Mouse (Mus musculus) urinary bladder, postnatal 4 days (tissue): Measurements from ENCODE around the gene Nap1l5.

ENCODE experiments used
- DNase-seq, 2 experiments: peaks; one replicate each; pipeline ENCODE4 v3.0.0; 2021 to 2022; ENCODE audit warnings: low spot score in 2 of 2

Gene Nap1l5

DNA sequence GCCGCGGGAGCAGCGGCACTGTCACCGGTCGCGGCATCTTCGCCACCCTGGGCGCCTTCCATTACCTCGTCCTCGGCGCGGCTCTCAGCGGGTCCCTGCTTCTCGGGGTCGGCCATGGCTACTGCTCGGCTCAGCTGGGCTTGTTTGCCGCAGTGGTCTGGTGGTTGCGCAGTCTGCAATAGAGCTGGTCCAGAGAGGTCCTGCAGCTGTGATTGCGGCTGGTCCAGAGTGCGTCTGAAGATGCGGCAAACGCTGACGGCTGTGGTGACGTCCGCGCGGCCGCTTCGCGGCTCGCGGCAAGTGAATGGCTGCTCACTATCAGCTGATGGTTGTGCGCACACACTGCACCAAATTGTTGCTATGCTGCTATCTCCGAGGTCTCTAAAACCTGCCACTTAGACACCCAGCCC lies at the start of gene Nap1l5:
TSS of gene Nap1l5 (minus strand) at position 225 of the 410 bp plus-strand sequence.
- no peak for DNase-seq

DNA sequence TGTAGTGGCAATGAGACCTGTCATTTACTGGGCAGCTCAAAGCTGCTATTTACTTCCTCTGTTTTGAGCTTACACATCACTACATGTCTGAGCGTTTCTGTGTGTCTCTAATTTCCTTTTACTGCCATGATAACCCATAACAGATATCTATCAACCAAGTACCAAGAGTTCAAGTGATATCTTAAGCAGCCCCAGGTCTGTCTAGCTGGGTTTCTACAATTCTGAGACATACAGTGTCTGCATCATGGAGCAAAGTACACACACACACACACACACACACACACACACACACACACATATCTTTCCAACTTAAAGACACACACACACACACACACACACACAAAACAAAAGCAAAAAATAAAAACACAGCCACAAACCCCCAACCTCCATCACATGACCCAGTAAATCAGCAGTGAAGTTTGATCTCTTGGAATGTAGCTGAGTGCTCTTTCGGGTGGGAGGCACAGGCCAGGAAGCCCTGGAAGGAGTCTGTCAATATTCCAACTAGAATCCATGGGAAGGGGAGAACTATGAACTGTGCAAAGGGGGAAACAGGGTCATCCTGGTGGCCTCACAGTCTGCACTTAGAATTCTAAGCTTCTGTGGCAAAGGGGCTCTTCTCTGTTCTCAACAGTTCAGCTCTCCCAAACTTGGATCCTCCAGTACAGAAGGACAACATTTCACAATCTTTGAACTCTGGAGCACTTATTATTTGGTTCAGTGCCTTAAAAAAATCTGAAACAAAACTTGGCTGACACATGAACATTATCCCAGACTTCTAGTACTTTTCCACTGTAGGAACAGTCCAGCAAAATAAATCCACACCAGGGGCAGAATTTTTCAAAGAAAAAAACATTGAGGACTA lies 44.5 kb upstream of the Nap1l5 start:
- no peak for DNase-seq

DNA sequence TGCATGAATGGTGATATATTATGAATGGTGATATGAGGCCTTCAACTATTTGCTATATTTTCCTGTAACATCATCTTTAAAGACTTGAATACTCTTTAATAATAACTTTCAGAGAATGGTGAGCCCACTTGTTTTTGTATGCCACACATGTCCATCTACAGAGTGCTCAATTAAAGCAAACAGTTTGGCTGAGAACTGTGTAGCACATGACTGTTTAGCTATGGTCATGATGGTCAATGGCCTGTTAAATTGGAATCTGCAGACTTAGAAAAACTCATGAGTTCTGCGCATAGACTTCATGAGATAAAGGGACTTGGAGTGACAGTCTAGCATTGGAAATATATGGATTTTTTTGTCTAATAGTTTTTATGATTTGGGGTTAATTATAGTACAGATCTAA lies 43.5 kb upstream of the Nap1l5 start:
- no peak for DNase-seq

DNA sequence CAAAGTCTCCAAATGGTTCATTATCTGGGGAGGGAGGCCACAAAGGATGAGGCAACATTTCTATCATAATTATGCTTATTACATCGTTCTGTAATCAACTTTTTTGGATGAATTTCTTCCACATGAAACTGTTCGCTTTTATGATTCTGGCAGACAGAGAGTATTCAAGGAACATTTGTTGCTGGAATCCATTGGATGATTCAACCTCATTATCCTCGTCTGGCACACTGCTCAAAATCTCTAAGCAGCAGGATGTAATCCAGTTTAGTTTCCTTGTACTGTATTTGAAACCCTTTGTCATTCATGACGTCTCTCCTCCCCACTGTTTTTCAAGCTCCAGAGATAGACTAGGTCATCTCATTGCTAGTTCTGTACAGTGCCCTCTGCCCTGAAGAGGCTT lies 40.0 kb upstream of the Nap1l5 start:
- DNase-seq, result no peak

DNA sequence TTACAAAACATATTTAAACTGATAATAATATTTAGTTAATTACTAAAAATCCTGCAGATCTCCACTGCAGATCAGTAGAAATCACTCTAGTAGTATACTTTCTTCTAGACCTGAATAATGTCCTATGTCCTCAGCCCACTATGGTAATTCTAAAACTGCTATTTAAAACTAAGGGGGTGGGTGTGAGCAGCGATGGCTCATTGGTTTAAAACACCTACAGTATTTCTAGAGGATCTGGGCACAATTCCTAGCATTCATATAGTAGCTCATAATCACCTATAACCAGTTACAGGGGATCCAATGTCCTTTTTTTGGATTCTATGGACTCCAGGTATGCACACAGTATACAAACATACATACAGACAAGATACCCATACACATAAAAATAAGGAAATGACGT lies 39.4 kb upstream of the Nap1l5 start:
- DNase-seq, result no peak

DNA sequence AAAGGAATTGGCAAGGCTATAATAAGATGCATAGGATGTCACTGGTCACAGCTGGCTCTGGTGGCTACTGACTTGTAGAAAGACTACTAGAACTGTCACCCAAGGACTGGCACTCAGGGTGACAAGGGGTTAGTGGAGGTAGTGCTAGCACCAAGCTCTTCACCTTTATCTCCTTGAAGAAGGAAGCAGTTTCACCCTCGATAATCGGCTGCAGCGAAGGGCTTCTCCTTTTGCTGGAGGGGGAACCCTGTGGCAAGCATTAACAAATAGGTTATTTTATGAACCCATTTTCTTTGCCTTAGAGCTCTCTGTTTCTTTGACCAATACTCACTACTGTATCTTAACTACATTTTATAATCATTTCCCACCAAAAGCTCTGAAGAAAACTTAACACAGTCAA lies 37.1 kb upstream of the Nap1l5 start:
- DNase-seq, result no peak

DNA sequence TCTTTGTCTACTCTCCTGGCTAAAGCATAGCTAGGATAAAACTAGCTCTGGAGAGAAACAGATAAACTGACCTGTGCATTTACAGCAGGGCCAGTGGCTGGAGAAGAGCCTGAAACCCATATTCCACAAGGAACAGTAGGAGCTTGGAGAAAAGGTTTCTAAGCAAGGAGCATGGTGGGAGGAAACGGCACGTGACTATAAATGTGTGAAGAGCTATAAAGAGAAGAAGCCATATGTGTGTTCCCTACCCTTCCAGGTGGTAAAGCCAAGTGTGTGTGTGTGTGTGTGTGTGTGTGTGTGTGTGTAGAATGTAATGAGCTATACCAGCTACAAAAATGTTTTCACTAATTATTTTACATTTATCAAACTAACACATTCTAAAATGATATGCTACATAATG lies 35.4 kb upstream of the Nap1l5 start:
- DNase-seq, result no peak

DNA sequence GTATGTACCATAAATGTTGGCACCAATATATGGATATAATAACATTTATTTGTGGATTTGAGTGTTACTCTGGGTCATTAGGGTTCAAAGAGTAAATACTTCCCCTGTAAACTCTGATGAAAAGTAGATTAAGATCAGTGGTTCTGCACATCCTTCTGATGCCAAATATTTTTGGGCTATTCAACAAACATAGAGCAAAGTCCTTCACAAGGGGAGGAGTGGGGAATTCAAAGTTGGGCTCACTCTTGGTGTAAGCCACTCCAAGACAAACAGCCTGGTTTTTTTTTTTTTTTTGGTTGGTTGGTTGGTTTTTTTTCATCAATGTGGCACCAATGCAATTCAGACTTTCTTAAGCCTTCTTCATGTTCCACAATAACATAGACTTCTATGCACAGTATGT lies 30.9 kb upstream of the Nap1l5 start:
- DNase-seq, result no peak

DNA sequence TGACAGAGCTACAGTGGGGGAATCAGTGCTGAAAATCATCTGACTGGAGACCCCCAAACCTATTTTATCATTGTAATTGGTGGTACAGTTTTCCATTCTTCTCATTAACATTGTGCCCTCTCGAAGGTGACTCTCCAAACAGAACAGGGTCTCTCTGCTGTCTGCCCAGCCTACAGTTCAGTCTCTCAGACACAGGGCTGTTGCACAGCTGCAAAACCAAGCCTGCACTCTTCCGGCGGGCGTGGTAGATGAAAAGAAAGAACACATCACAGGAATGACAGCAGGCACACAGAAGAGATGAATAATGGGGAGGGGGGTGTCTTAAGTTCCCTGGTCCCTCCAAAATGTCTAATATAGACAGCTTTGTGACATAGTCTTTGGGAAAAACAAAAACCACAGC lies 27.3 kb upstream of the Nap1l5 start:
- no peak for DNase-seq

DNA sequence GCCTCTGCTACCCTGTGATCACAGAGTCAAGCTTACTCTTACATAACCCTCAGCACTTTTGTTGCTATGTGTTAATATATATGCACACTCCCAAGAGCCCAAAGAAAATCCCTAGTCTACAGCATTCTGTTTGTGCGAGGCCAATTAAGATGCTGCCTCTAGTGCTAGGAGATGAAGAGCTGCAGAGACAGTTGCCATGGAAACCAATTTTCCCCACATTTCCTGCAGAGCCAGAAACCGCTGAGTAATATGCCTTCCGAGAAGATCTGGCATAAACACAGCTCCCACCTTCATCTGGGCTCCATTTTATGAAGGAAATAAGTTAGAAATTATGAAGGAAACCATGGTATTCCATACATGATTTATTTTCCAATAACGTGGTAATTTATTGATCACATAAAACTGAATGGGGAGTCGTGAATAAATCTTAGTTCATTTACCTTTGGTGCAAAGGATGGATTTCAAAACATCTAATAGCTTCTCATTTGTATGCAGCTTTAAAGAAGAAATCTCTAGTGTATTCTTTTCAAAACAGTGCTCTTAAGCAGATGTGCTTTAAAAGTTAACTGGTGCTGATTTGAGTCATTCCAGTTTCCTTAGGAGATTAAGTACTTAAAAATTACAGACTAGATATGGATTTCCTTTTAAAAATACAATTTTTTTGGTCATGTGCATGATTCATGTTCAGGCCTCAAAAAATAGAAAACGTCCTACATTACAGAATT lies 26.5 kb upstream of the Nap1l5 start:
- no peak for DNase-seq

DNA sequence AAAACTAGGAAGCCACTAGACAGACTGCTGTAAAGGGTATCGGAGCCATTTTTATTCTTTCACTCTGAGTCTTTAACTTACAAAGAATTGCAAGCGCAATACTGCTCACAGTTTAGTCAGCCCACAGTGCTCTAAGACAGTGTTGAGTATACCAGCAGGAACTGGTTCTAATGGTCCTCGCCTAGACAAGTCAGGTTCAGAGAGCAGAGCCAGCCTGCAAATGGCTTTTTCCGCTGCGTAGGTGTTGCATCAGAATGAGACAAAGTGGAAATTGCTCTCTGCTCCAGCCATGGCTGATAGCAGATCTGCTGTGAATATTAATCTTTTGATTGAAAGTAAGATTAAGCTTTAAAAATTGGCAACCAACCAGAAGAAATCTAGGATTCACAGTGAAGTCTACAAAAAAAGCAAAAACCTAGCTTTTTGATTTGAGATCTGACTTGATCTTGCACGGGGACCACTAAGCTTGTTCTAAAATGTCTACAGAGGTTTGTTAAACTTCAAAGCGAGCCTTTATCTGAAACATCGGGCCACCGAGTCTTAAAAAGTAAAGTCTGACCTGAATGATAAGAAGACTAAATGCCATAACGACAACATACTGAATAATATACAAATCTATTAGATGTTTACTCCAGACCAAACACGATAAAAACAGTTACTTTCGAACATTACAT lies 25.8 kb upstream of the Nap1l5 start:
- no peak for DNase-seq

DNA sequence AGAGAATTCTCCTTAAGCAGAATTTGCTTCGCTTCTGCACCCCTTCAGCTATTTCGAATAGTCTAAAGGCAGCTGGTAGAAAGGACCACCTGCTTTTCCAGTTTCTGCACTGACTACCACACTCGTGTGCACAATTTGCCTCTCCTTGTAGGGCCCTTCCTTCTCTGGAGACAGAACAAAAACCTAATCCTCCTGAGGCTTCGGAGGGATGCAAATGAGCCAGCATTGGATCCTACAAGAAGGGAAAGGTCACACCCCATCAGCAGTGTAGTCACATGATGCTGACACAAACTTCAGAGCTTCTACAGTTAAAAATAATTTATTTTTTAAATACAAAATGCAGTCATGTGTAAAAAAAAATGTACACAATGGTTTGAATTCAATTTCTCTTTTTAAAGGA lies 24.3 kb upstream of the Nap1l5 start:
- DNase-seq, result no peak

DNA sequence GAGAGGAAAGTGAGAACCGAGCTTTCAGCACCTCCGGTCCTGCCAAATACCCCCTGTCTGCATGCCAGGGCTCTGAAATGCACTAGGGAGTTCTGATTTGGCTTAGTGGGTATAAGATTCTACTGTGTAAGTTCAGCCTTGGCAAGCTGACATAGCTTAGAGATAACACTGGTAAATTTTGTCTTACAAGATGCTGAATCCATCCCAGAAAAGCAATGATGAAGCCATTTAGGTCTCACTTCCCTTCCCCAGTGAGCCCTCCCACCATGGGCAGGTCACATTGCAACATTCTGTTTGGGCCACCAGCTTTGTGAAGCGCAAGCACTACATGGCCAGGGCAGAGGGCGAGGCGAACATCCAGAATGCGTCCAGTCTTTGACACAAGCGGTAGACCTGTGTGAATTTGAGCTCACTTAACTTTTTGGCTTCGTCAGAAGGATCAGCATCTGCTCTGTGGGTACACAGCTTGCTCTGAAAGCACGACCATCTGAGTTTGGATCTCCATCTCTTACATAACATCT lies 23.1 kb upstream of the Nap1l5 start:
- no peak for DNase-seq

DNA sequence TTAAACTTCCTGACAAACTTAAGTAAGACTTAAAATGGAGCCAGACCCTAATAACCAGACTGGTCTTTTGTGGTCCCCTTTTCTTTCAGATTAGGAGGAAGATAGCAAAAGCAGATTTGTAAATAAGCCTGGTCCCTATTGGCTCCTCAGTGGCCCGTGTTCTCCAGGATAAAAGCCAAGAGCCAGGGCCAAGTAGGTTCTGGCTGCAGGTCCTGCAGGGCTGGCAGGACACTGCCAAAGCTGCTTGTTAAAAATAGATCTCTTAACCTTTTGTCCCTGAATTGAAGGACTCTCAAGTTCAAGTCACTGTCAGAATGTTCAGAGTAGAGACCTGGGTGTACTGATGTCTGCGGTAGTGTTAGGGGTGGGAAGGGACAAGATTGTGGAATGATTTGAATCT lies 21.0 kb upstream of the Nap1l5 start:
- DNase-seq, result no peak

DNA sequence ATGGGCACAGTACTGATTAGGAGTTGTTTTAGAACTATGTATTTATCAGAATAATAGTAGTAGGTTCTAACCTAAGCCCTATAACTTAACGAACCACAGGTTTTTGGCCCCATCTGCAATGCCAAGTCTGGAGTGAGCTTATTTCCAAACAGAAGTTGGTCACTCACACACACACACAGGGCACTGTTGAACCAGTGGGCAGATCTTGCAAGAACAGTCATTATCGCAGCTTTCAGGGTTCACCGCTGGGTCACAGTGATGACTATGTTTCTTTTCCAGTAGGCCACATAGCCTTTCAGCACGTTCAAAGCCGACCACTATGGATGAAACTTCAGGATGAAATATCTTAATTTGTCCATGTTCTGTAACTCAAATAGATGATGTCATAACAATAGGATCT lies 15.6 kb upstream of the Nap1l5 start:
- DNase-seq, result no peak

DNA sequence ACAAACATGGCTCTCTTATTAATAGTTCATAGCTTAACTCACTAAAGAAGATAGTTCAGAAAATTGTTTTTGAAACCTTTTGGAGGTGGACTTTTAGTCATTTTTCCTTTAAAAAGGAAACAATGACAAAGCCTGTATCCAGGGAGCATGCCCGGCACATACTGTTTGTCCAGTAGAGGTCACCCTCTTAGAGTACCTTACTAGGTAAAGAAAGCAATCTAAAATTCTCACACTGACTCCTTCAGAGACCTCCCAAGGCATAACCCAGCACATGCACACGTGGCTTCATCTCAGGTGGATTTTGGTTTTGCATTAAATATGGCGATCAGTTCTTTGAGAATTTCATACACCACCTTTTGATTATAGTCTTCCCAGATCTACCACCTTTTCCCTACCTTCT lies 14.7 kb upstream of the Nap1l5 start:
- no peak for DNase-seq

DNA sequence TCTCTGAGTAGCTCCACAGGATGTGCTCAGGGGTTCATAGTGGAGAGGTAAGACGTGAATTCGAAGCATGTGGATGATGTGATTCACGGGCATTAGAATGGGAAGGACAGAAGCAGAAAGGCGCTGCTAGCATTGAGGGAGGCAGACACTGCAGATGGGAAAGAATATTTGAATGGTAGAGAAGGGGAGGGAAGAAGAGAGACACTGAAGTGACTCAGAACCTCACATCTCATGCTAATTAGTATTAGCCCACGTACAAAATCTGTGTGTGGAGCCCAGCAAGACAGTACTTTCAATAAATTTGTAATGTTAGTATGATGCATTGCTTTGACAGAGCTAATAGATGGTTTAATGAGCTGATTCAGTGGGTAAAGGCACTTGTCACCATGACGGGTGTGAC lies 13.9 kb upstream of the Nap1l5 start:
- DNase-seq, result no peak

DNA sequence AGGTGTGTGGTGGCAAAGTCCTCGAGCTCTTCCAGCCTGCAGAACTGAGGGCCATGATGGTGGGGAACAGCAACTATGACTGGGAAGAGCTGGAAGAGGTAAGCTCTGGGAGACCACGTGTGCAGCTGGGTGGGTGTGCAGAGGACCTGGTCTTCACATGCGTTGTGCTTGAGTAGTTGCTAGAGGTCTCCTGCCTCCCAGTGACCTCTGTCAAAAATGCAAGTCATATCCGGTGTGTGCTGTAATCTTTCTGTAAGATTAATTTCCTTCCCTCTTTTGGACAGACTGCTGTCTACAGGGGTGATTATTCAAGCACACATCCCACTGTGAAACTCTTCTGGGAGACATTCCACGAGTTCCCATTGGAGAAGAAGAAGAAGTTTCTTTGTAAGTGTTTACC lies 9.6 kb upstream of the Nap1l5 start:
- no peak for DNase-seq

DNA sequence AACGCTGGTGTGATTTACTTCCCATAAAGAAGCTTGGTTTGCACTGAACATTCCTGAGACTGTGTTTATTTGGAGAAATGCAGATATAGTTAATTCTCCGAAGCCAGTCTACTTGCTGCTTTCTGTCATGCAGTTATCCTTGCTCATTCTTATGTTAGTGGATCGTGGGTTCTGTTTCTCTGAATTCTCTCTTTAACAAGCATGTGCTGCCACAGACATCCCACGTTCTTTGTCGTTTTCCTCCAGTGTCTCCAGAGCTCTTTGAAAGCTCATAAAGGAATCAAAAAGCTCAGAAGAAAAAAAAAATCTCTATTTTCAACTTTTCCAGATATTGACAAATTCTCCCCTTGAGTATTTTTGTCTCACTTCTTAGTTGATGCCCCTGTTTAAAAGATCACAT lies 7.1 kb upstream of the Nap1l5 start:
- DNase-seq, result no peak

DNA sequence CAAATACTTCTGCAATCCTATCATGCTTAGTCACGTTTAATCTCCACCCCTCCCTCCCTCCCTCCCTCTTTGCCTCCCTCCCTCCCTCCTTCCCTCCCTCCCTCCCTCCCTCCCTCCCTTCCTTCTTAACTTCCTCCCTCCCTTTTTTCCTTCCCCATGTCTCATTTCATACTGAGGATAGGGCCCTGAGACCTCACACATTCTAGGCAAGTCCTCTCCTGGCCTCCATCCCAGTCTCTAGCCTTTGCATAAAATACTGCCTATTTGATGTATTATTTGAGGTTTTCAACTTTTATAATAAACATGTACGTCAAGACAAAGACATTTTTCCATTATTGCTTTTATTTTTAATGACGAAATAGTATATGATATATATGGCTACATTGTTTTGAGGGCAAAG lies 6.7 kb upstream of the Nap1l5 start:
- DNase-seq, result no peak

DNA sequence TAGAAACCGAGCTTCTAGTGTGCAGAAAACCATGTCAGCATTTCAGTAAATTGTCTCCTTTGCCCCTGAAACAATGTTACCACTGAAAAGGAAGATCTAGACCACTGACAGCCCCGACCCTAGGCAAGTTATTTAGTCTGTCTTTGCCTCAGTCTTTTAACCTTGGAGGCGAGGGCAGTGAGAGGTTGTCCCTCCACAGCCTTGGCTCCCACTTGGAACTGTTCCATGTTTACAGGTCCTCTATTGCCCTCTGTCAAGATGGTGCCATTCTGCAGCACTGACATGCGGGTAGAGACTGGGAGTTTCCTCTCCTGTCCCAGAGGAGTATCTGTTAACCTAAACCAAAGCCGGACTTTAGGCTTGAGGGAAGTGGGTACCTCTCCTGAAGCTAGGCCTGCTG lies 6.0 kb upstream of the Nap1l5 start:
- DNase-seq, result no peak

DNA sequence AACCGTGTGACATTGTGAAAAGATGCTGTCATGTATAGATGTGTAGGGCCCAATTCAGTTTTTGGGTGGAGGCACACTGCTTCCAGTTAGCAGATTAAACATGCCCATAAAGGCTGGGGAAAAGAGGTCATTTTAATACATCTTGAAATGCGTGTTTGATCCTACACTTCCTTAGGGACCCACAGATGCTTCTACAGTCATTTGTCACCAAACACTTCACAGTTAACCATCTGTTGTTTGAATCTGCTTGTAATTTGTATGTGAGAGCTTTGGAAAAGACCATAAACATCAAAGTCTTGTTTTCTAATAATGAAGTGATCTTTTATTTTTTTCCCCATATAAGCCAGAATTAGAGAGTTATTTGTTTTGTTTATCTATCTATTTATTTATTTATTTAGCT lies 915 bp upstream of the Nap1l5 start:
- DNase-seq, result no peak

DNA sequence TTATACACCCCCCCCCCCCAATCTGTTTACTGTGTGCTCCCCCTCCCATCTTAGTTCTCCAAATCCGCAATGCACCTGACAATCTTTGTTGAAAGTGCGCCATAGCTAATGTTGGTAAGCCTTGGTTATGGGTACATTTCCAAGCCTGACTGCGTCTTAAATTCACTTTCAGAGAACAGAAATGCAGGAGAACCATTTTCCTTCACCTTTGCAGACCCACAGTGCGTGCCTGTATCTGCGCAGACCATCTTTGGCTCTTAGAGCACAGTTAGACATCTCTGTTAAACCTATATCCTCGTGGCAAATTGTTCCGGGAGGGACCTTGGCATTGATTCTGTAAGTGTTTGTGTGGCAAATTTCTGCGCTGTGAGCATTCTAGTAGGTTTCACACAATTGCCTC lies 460 bp upstream of the Nap1l5 start:
- DNase-seq, result no peak
